Mouse (Mus musculus) hindbrain, postnatal 0 days (tissue): ENCODE results near the gene Cerk. TPM values are rescaled to one million over a fixed set of nuclear protein-coding genes. Genes with fewer than 3 reads are reported as not detected.

Experiments
- ATAC-seq: fragments of 200-750 bp; cut with Nextera tagmentation; 2 replicates; pipeline ENCODE4 v1.8.0; 2017; ENCODE audit warnings: mild to moderate bottlenecking, moderate TSS enrichment, moderate library complexity
- DNase-seq: peaks from one replicate; pipeline ENCODE4 v3.0.0-alpha.2; 2015; ENCODE audit warnings: low spot score
- H3K27ac ChIP-seq: fragments of 300-500 bp; sonication (generic); 2 replicates; pipeline ENCODE4 v1.5.1; 2014; ENCODE audit warnings: mild to moderate bottlenecking
- H3K27me3 ChIP-seq: fragments of 300-500 bp; sonication (generic); 2 replicates; pipeline ENCODE4 v1.6.1; 2014; ENCODE audit warnings: low read length, mixed read lengths; ENCODE audit not compliant: insufficient read depth
- H3K36me3 ChIP-seq: fragments of 300-500 bp; sonication (generic); 2 replicates; pipeline ENCODE4 v1.6.1; 2014; ENCODE audit warnings: low read length, mixed read lengths; ENCODE audit not compliant: insufficient read depth
- H3K4me1 ChIP-seq: fragments of 300-500 bp; sonication (generic); 2 replicates; pipeline ENCODE4 v1.6.1; 2014; ENCODE audit warnings: antibody characterized with exemption, low read length, mixed read lengths; ENCODE audit not compliant: insufficient read depth
- H3K4me2 ChIP-seq: fragments of 300-500 bp; sonication (generic); 2 replicates; pipeline ENCODE4 v1.6.1; 2014; ENCODE audit warnings: low read depth, mild to moderate bottlenecking, low read length, moderate library complexity, mixed read lengths
- H3K4me3 ChIP-seq: fragments of 300-500 bp; sonication (generic); 2 replicates; pipeline ENCODE4 v1.5.1; 2014; ENCODE audit warnings: low read length
- H3K9ac ChIP-seq: fragments of 300-500 bp; sonication (generic); replicated peaks from 2 replicates; pipeline ENCODE4 v1.6.1; 2014; ENCODE audit warnings: mild to moderate bottlenecking, low read length, moderate library complexity, mixed read lengths
- H3K9me3 ChIP-seq: fragments of 300-500 bp; sonication (generic); 2 replicates; pipeline ENCODE4 v1.6.1; 2016; ENCODE audit warnings: low read length, mixed read lengths
- CTCF ChIP-seq: IDR thresholded peaks from 2 replicates; pipeline ENCODE4 v1.5.1; 2016; ENCODE audit warnings: antibody characterized with exemption, control low read depth, low read depth
- WGBS: fragments of 180-500 bp; shearing (Covaris S2); extraction: QIAGEN DNeasy Blood & Tissue Kit; methylation state at CpG from one replicate; pipeline ENCODE4 v1.1.7; 2014; 5-methylcytosine and 5-hydroxymethylcytosine counted together
- polyA plus RNA-seq: library from polyadenylated mRNA; unstranded; fragments of >200 nt; fragmentation: Nextera tagmentation; extraction: Ambion mirVana; gene quantifications from 2 replicates; pipeline ENCODE4 v1.2.1, GENCODE M21; 2015
- total RNA-seq: library from RNA; depleted of rRNA; stranded (reverse); fragments of >200 nt; gene quantifications from 2 replicates; pipeline ENCODE4 v1.2.3, GENCODE M21; 2014; rRNA removed

Gene Cerk
- total and polyA plus RNA-seq, 2 experiments from 2014 or later: 23.4 to 46.3 TPM

- WGBS: 80% methylated on average over 10 of the region's 10 CpGs
- ATAC-seq (no peak), DNase-seq (no peak)
- Histone ChIP-seq H3K36me3 (no peaks in the 10 kb centered on the region; the same call in 1 of the 2 replicates), H3K4me2 (no peak overlapping the region), H3K4me1 (0 out of 2 replicates have a peak, but pooled peaks cover 7% of the 10 kb centered on the region), H3K9me3 (no peaks in the 10 kb centered on the region), H3K27ac (no peak overlapping the region), H3K4me3 (no peak overlapping the region), H3K27me3 (no peaks in the 10 kb centered on the region), H3K9ac (no peak overlapping the region)
- TF ChIP-seq CTCF: no peak
Observed at GRCm38 (mm10) chr15:86094324-86095121, 91.4 kb downstream of the Cerk start.

DNA sequence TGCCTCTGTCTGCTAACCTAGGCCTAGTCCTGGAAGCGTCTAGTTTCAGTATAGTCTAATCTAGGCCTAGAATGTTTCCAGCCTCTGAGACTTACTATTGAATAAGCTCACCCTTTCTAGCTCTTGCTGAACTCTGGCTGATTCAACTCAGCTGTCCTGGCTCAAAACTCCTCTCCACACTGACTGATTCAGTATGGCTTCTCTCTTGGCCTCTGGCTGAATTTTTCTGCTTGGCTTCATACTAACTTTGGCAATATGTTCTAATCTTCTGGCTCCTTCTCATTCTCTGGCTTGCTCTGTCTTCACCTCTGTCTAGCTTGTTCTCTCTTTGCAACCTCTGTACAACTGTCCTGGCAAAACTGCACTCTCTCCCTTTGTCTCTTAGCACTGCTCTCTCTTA is 92.7 kb downstream of the Cerk start:
- no peak for ATAC-seq
- H3K4me1 ChIP-seq: 0 out of 2 replicates have a peak, but pooled peaks cover 11% of the 10 kb centered on the region
- WGBS: 81% methylated on average over 1 of the region's 1 CpGs
- DNase-seq: no peak
- no peak overlapping the region for H3K4me2 ChIP-seq
- no peak for TF ChIP-seq CTCF
- no peak overlapping the region for H3K4me3 ChIP-seq
- no peaks in the 10 kb centered on the region; the same call in 1 of the 2 replicates for H3K36me3 ChIP-seq
- no peaks in the 10 kb centered on the region for H3K27me3 ChIP-seq
- H3K27ac ChIP-seq: no peak overlapping the region
- H3K9me3 ChIP-seq: no peaks in the 10 kb centered on the region
- H3K9ac ChIP-seq: no peak overlapping the region

DNA sequence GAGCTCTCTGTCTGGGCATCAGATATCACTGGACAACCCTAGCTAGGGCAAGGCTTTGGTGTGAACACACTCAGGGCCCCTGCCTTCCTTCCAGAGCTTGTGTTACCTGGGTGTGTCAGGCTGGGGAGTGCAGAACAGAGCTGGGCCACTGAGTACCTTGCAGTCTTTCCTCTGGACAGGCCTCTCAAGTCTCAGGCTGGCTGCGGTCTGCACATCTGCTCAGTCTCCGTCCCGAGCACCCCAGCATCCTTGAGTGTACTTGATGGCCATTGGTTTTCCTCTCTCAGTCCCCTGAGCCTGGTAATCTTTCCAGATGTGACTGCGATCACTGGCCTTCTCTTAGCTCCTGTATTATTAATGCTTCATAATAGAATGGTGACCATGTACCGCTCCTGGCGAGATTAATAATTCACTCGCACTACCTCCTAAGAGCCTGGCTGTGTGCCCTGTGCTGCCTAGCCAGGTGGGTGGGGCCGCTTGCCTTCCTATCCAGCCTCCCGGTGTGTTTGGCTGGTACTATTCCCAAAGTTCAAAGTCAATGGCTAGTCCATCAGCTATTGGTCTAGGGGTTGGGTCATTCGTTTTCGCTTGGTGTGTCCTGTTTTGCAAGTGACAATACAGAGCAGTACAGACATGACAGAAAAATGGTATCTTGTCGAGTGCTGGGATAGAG is 93.8 kb downstream of the Cerk start:
- H3K36me3 ChIP-seq: no peaks in the 10 kb centered on the region; the same call in 1 of the 2 replicates
- no peak overlapping the region for H3K27ac ChIP-seq

GRCm38 (mm10) chr15:86091201-86091997 is 94.5 kb downstream of the Cerk start:
- ATAC-seq (no peak), DNase-seq (no peak)
- no peaks in the 10 kb centered on the region for H3K9me3 ChIP-seq
- no peaks in the 10 kb centered on the region; the same call in 1 of the 2 replicates for H3K36me3 ChIP-seq
- TF ChIP-seq CTCF: no peak
- no peak overlapping the region for H3K9ac ChIP-seq
- H3K27ac ChIP-seq: no peak overlapping the region
- H3K4me1 ChIP-seq: peaks cover 28% of the 10 kb centered on the region
- H3K4me3 ChIP-seq: no peak overlapping the region
- H3K4me2 ChIP-seq: no peak overlapping the region
- 88% methylated on average over 23 of the region's 23 CpGs for WGBS
- no peaks in the 10 kb centered on the region for H3K27me3 ChIP-seq

More for the DNA sequence above, 93.8 kb downstream of the Cerk start:
- DNase-seq: no peak
- no peak overlapping the region for H3K4me3 ChIP-seq
- no peak overlapping the region for H3K4me2 ChIP-seq
- peaks cover 21% of the 10 kb centered on the region for H3K4me1 ChIP-seq
- no peak for ATAC-seq
- 71% methylated on average over 12 of the region's 12 CpGs for WGBS
- H3K27me3 ChIP-seq: no peaks in the 10 kb centered on the region
- H3K9ac ChIP-seq: no peak overlapping the region
- no peaks in the 10 kb centered on the region for H3K9me3 ChIP-seq
- no peak for TF ChIP-seq CTCF

GRCm38 (mm10) chr15:86090578-86090977 is 95.4 kb downstream of the Cerk start:
- no peak for ATAC-seq
- Histone ChIP-seq H3K4me3 (no peak overlapping the region), H3K36me3 (no peaks in the 10 kb centered on the region), H3K27ac (peak overlapping the region; percentile 62; the same call in 1 of the 2 replicates), H3K4me1 (peaks cover 32% of the 10 kb centered on the region), H3K9ac (no peak overlapping the region), H3K9me3 (no peaks in the 10 kb centered on the region), H3K27me3 (no peaks in the 10 kb centered on the region), H3K4me2 (no peak overlapping the region)
- TF ChIP-seq CTCF: no peak
- DNase-seq: no peak
- 68% methylated on average over 8 of the region's 8 CpGs for WGBS

DNA sequence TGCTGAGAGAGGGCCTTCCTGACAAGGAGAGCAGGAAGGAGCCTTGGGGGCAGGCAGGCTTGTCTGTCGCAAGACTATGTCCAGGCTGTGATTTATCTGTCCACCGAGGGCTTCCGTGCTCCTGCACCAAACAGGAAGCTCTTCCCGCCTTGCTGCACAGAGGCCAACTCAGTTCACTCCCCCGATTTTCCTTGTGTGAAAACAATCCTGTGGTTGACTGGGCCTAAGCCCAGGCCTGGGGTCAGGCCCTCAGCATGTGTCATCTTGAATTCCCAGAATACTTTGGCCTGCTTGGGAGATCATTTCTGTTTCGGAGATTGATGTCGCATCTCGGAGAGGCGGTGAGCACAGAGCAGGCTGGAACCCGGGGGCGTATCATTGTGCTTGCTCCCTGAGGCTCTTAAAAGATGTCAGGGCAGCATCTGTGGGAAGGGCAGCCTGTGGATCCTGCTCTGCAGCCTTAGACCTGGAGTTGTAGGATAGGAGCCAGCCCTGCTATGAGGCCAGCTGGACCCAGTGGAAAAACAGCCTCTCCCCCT is 95.9 kb downstream of the Cerk start:
- no peaks in the 10 kb centered on the region for H3K9me3 ChIP-seq
- peaks cover 32% of the 10 kb centered on the region for H3K4me1 ChIP-seq
- no peak for ATAC-seq
- H3K27me3 ChIP-seq: no peaks in the 10 kb centered on the region
- no peak overlapping the region for H3K9ac ChIP-seq
- peak overlapping the region; percentile 62 for H3K27ac ChIP-seq
- 26% methylated on average over 11 of the region's 11 CpGs for WGBS
- DNase-seq: peak; percentile 37
- no peak for TF ChIP-seq CTCF
- no peaks in the 10 kb centered on the region for H3K36me3 ChIP-seq
- no peak overlapping the region for H3K4me2 ChIP-seq
- no peak overlapping the region for H3K4me3 ChIP-seq

Other genes starting within 250 kb of the Cerk start
- 16.4 and 19.4 TPM in 2 replicates for gene Celsr1, start 152.4 kb downstream of the Cerk start, total RNA-seq
- gene Celsr1, start 152.4 kb downstream of the Cerk start, polyA plus RNA-seq: 0.98 and 0.99 TPM in 2 replicates
- 36.2 and 40.9 TPM in 2 replicates for gene Gramd4, start 128.4 kb downstream of the Cerk start, total RNA-seq
- 18.6 and 19.0 TPM in 2 replicates for gene Gramd4, start 128.4 kb downstream of the Cerk start, polyA plus RNA-seq
- gene Tbc1d22a, start 28.3 kb upstream of the Cerk start, total RNA-seq: 17.4 and 26.2 TPM in 2 replicates
- gene Tbc1d22a, start 28.3 kb upstream of the Cerk start, polyA plus RNA-seq: 12.8 and 13.6 TPM in 2 replicates